20 mouse cellular contexts compared by ENCODE assay signal in genomic region chr5:36230301-36230780, GRCm38 (mm10). TPM values are rescaled to one million over a fixed set of nuclear protein-coding genes. Genes with fewer than 3 reads are reported as not detected.
DNase-seq lines count a peak whose midpoint lies in the region; ATAC-seq lines count a peak whose summit lies in the region.
"Had no signal": no experiment of that assay in that cellular context is flagged by ENCODE, and none has a peak within 500 bp of the region (broad histone marks: within the 10 kb centered on the region; RNA-seq: fewer than 3 reads in every experiment).

No protein-coding gene starts in this region.

- WGBS in embryonic facial prominence, embryonic 11.5 days, result 64% methylated on average over 9 of the region's 9 CpGs
- 76% methylated on average over 9 of the region's 9 CpGs for WGBS in embryonic facial prominence, embryonic 10.5 days
- WGBS in hindbrain, embryonic 11.5 days, result 48% methylated on average over 9 of the region's 9 CpGs
- WGBS in midbrain, embryonic 11.5 days, result 76% methylated on average over 9 of the region's 9 CpGs
- WGBS in neural tube, embryonic 13.5 days, result 37% methylated on average over 9 of the region's 9 CpGs
- 56% methylated on average over 9 of the region's 9 CpGs for WGBS in intestine, embryonic 16.5 days

- H3K9me3 ChIP-seq in embryonic facial prominence, embryonic 11.5 days (replicated peaks; ENCODE audit: control insufficient read depth, low read length), result no peaks in the 10 kb centered on the region
- H3K9me3 ChIP-seq in embryonic facial prominence, embryonic 10.5 days, result no peaks in the 10 kb centered on the region
- H3K9me3 ChIP-seq in hindbrain, embryonic 11.5 days (ENCODE audit: control insufficient read depth, low read length), result no peaks in the 10 kb centered on the region
- H3K9me3 ChIP-seq in midbrain, embryonic 11.5 days (ENCODE audit: control insufficient read depth, low read length), result no peaks in the 10 kb centered on the region
- H3K9me3 ChIP-seq in neural tube, embryonic 13.5 days, result no peaks in the 10 kb centered on the region
- H3K9me3 ChIP-seq in intestine, embryonic 16.5 days (ENCODE audit: control insufficient read depth, low read length), result no peaks in the 10 kb centered on the region

- H3K36me3 ChIP-seq in embryonic facial prominence, embryonic 11.5 days (replicated peaks; ENCODE audit: control insufficient read depth, insufficient read depth, low read depth, low read length), result no peaks in the 10 kb centered on the region
- H3K36me3 ChIP-seq in embryonic facial prominence, embryonic 10.5 days (replicated peaks), result no peaks in the 10 kb centered on the region
- no peaks in the 10 kb centered on the region for H3K36me3 ChIP-seq in hindbrain, embryonic 11.5 days (ENCODE audit: control insufficient read depth, insufficient read depth, low read length)
- H3K36me3 ChIP-seq in midbrain, embryonic 11.5 days (ENCODE audit: control insufficient read depth, insufficient read depth, low read length), result no peaks in the 10 kb centered on the region
- H3K36me3 ChIP-seq in neural tube, embryonic 13.5 days, result no peaks in the 10 kb centered on the region
- H3K36me3 ChIP-seq in intestine, embryonic 16.5 days (ENCODE audit: control insufficient read depth, insufficient read depth, low read length), result no peaks in the 10 kb centered on the region

- no peak for DNase-seq in embryonic facial prominence, embryonic 11.5 days (ENCODE audit: low spot score)
- no peak for DNase-seq in embryonic facial prominence, embryonic 10.5 days (ENCODE audit: low spot score)
- peak; percentile 52 for DNase-seq in hindbrain, embryonic 11.5 days (ENCODE audit: low spot score)
- DNase-seq in midbrain, embryonic 11.5 days (ENCODE audit: low spot score, missing footprints), result peak; percentile 88
- no peak for DNase-seq in urinary bladder, postnatal 36 days (ENCODE audit: low spot score in 2 of 2)
- DNase-seq: adrenal gland, postnatal 36 days; cerebellum, postnatal 10 days; gastrocnemius, postnatal 14 days; kidney, adult 8-10 months; kidney, postnatal 4 days; left cerebral cortex, postnatal 4 days; lung, embryonic 14.5 days had no signal

- no peaks in the 10 kb centered on the region for H3K4me1 ChIP-seq in embryonic facial prominence, embryonic 11.5 days (ENCODE audit: control insufficient read depth, insufficient read depth, low read length)
- peaks cover 38% of the 10 kb centered on the region for H3K4me1 ChIP-seq in embryonic facial prominence, embryonic 10.5 days
- peaks cover 7% of the 10 kb centered on the region; the same call in 1 of the 2 replicates for H3K4me1 ChIP-seq in hindbrain, embryonic 11.5 days (replicated peaks; ENCODE audit: control insufficient read depth, insufficient read depth, low read length)
- H3K4me1 ChIP-seq in midbrain, embryonic 11.5 days (ENCODE audit: control insufficient read depth, insufficient read depth, low read length), result peaks cover 36% of the 10 kb centered on the region
- peaks cover 50% of the 10 kb centered on the region for H3K4me1 ChIP-seq in neural tube, embryonic 13.5 days (replicated peaks)
- no peaks in the 10 kb centered on the region; the same call in 1 of the 2 replicates for H3K4me1 ChIP-seq in intestine, embryonic 16.5 days (ENCODE audit: control insufficient read depth, insufficient read depth, low read length)

- no peak overlapping the region for H3K27ac ChIP-seq in embryonic facial prominence, embryonic 11.5 days (replicated peaks; ENCODE audit: low read depth, low read length)
- no peak overlapping the region for H3K27ac ChIP-seq in embryonic facial prominence, embryonic 10.5 days (replicated peaks)
- no peak overlapping the region for H3K27ac ChIP-seq in hindbrain, embryonic 11.5 days (ENCODE audit: low read depth, low read length)
- peak overlapping the region; percentile 9; the same call in 1 of the 2 replicates for H3K27ac ChIP-seq in midbrain, embryonic 11.5 days (ENCODE audit: low read depth, low read length)
- 0 out of 2 replicates have a peak overlapping the region, but pooled peaks have one; percentile 18 for H3K27ac ChIP-seq in neural tube, embryonic 13.5 days (replicated peaks)
- H3K27ac ChIP-seq in intestine, embryonic 16.5 days (ENCODE audit: low read length), result no peak overlapping the region
- H3K27ac ChIP-seq: macrophage had no signal

- 0 out of 2 replicates have a peak, but pooled peaks have one; percentile 35 for ATAC-seq in embryonic facial prominence, embryonic 11.5 days (replicated peaks; ENCODE audit: insufficient number of reproducible peaks, low FRiP score, low TSS enrichment, low read depth)
- peak; percentile 74 for ATAC-seq in hindbrain, embryonic 11.5 days (ENCODE audit: low FRiP score)
- ATAC-seq in midbrain, embryonic 11.5 days (ENCODE audit: low FRiP score), result no peak
- ATAC-seq in neural tube, embryonic 13.5 days (ENCODE audit: low read depth), result peak; percentile 32; the same call in 1 of the 2 replicates
- no peak for ATAC-seq in inflammation-experienced regulatory T-cells, adult 6 months
- no peak for ATAC-seq in intestine, embryonic 16.5 days
- ATAC-seq: activated CD4-positive, CD25-positive, alpha-beta regulatory T cell, adult 4 months had no signal

- no peaks in the 10 kb centered on the region for H3K27me3 ChIP-seq in embryonic facial prominence, embryonic 11.5 days (ENCODE audit: control insufficient read depth, insufficient read depth, low read length)
- no peaks in the 10 kb centered on the region for H3K27me3 ChIP-seq in embryonic facial prominence, embryonic 10.5 days (replicated peaks; ENCODE audit: low read depth, poor library complexity, severe bottlenecking)
- H3K27me3 ChIP-seq in hindbrain, embryonic 11.5 days (ENCODE audit: control insufficient read depth, insufficient read depth, low read length), result no peaks in the 10 kb centered on the region; the same call in 1 of the 2 replicates
- no peaks in the 10 kb centered on the region for H3K27me3 ChIP-seq in midbrain, embryonic 11.5 days (ENCODE audit: control insufficient read depth, insufficient read depth, low read length)
- H3K27me3 ChIP-seq in neural tube, embryonic 13.5 days, result no peaks in the 10 kb centered on the region
- H3K27me3 ChIP-seq in intestine, embryonic 16.5 days (replicated peaks; ENCODE audit: control insufficient read depth, insufficient read depth, low read length), result no peaks in the 10 kb centered on the region

- no peak overlapping the region for H3K4me2 ChIP-seq in embryonic facial prominence, embryonic 11.5 days (ENCODE audit: low read depth, low read length)
- no peak overlapping the region for H3K4me2 ChIP-seq in hindbrain, embryonic 11.5 days (replicated peaks; ENCODE audit: low read depth, low read length)
- no peak overlapping the region for H3K4me2 ChIP-seq in midbrain, embryonic 11.5 days
- H3K4me2 ChIP-seq in neural tube, embryonic 13.5 days, result 0 out of 2 replicates have a peak overlapping the region, but pooled peaks have one; percentile 4
- no peak overlapping the region for H3K4me2 ChIP-seq in intestine, embryonic 16.5 days (ENCODE audit: low read depth, low read length)
- H3K4me2 ChIP-seq: heart, embryonic 11.5 days; liver, embryonic 11.5 days; lung, embryonic 14.5 days had no signal

- H3K4me3 ChIP-seq in embryonic facial prominence, embryonic 11.5 days (ENCODE audit: low read depth, low read length), result no peak overlapping the region
- no peak overlapping the region for H3K4me3 ChIP-seq in embryonic facial prominence, embryonic 10.5 days
- H3K4me3 ChIP-seq in hindbrain, embryonic 11.5 days (ENCODE audit: low read depth, low read length), result no peak overlapping the region
- H3K4me3 ChIP-seq in midbrain, embryonic 11.5 days (ENCODE audit: low read depth, low read length), result no peak overlapping the region
- no peak overlapping the region for H3K4me3 ChIP-seq in neural tube, embryonic 13.5 days
- H3K4me3 ChIP-seq in intestine, embryonic 16.5 days (ENCODE audit: low read length), result no peak overlapping the region
- H3K4me3 ChIP-seq: myocyte had no signal

- no peak overlapping the region for H3K9ac ChIP-seq in embryonic facial prominence, embryonic 11.5 days (replicated peaks; ENCODE audit: low read length)
- H3K9ac ChIP-seq in hindbrain, embryonic 11.5 days (ENCODE audit: low read depth, low read length), result no peak overlapping the region
- H3K9ac ChIP-seq in midbrain, embryonic 11.5 days (ENCODE audit: low read length), result no peak overlapping the region
- H3K9ac ChIP-seq in neural tube, embryonic 13.5 days, result no peak overlapping the region
- H3K9ac ChIP-seq in intestine, embryonic 16.5 days (ENCODE audit: low read depth, low read length), result no peak overlapping the region
- H3K9ac ChIP-seq: lung, embryonic 14.5 days had no signal

RNA-seq across cellular contexts. Expression of gene Psapl1, which starts 26.5 kb away (rescaled TPM):
- 0.08 and 0.15 TPM in 2 replicates for polyA plus RNA-seq in embryonic facial prominence, embryonic 11.5 days (2014; fragmentation: Nextera tagmentation; extraction: Ambion mirVana)
- 0.05 and 0.07 TPM in 2 replicates for polyA plus RNA-seq in embryonic facial prominence, embryonic 10.5 days (2016; fragmentation: Nextera tagmentation; extraction: Ambion mirVana)
- 0.17 TPM in 1 of 2 replicates, not detected in the other for polyA plus RNA-seq in hindbrain, embryonic 11.5 days (2014; fragmentation: Nextera tagmentation; extraction: Ambion mirVana)
- polyA plus RNA-seq in midbrain, embryonic 11.5 days (2014; fragmentation: Nextera tagmentation; extraction: Ambion mirVana), result 0.16 TPM in 1 of 2 replicates, not detected in the other
- polyA plus RNA-seq in neural tube, embryonic 13.5 days (2015; fragmentation: Nextera tagmentation; extraction: Ambion mirVana), result 0.07 TPM in 1 of 2 replicates, not detected in the other
- polyA plus RNA-seq in inflammation-experienced regulatory T-cells, adult 6 months (2017; shearing (Covaris generic)), result not detected
- 0.16 TPM in 1 of 2 replicates, not detected in the other for polyA plus RNA-seq in intestine, embryonic 16.5 days (2015; fragmentation: Nextera tagmentation; extraction: Ambion mirVana)
- polyA plus RNA-seq: activated CD4-positive, CD25-positive, alpha-beta regulatory T cell, adult 4 months; macrophage had no signal

Comparison
In these comparisons a context has a peak if more than half of its experiments do, and no peak if none do; other contexts are left out.
1. ATAC-seq: peak in embryonic facial prominence, embryonic 11.5 days (single experiment), hindbrain, embryonic 11.5 days (single experiment) and neural tube, embryonic 13.5 days (single experiment); none in midbrain, embryonic 11.5 days (single experiment), inflammation-experienced regulatory T-cells, adult 6 months (single experiment) and intestine, embryonic 16.5 days (single experiment).
2. DNase-seq: peak in hindbrain, embryonic 11.5 days (single experiment) and midbrain, embryonic 11.5 days (single experiment); none in embryonic facial prominence, embryonic 11.5 days (single experiment), embryonic facial prominence, embryonic 10.5 days (single experiment) and urinary bladder, postnatal 36 days (0 of 2).
3. H3K27ac ChIP-seq: peak in midbrain, embryonic 11.5 days (single experiment) and neural tube, embryonic 13.5 days (single experiment); none in embryonic facial prominence, embryonic 11.5 days (single experiment), embryonic facial prominence, embryonic 10.5 days (single experiment), hindbrain, embryonic 11.5 days (single experiment) and intestine, embryonic 16.5 days (single experiment).